ENCODE assay signal across 7 mouse cellular contexts in genomic region chr2:59611216-59611810, GRCm38 (mm10). TPM values are rescaled to one million over a fixed set of nuclear protein-coding genes. Genes with fewer than 3 reads are reported as not detected.
DNase-seq lines count a peak whose midpoint lies in the region; ATAC-seq and TF ChIP-seq lines count a peak whose summit lies in the region.

No protein-coding gene starts in this region.

- peak overlapping the region; percentile 98 for H3K4me3 ChIP-seq in lung, postnatal 0 days (ENCODE audit: low read depth, low read length)
- peak overlapping the region; percentile 85 for H3K4me3 ChIP-seq in embryonic facial prominence, embryonic 14.5 days (ENCODE audit: low read depth, low read length)
- peak overlapping the region; percentile 95 for H3K4me3 ChIP-seq in limb, embryonic 12.5 days (replicated peaks)
- H3K4me3 ChIP-seq in stomach, embryonic 14.5 days (ENCODE audit: low read depth, low read length): peak overlapping the region; percentile 90

- H3K4me2 ChIP-seq in lung, postnatal 0 days (replicated peaks; ENCODE audit: low read depth, low read length): peak overlapping the region; percentile 88
- peak overlapping the region; percentile 90 for H3K4me2 ChIP-seq in embryonic facial prominence, embryonic 14.5 days (ENCODE audit: low read depth, low read length)
- peak overlapping the region; percentile 89 for H3K4me2 ChIP-seq in limb, embryonic 12.5 days
- peak overlapping the region; percentile 74 for H3K4me2 ChIP-seq in stomach, embryonic 14.5 days (replicated peaks; ENCODE audit: low read depth, low read length)

- no peak for TF ChIP-seq CTCF in lung, postnatal 0 days (IDR thresholded peaks at IDR 0.05)

- peak overlapping the region; percentile 96 for H3K27ac ChIP-seq in lung, postnatal 0 days (ENCODE audit: low read length)
- peak overlapping the region; percentile 94 for H3K27ac ChIP-seq in embryonic facial prominence, embryonic 14.5 days (replicated peaks; ENCODE audit: low read depth, low read length)
- H3K27ac ChIP-seq in limb, embryonic 12.5 days: peak overlapping the region; percentile 99
- H3K27ac ChIP-seq in stomach, embryonic 14.5 days (ENCODE audit: low read length): peak overlapping the region; percentile 93

- H3K36me3 ChIP-seq in lung, postnatal 0 days (ENCODE audit: insufficient read depth, low read length): no peaks in the 10 kb centered on the region
- H3K36me3 ChIP-seq in embryonic facial prominence, embryonic 14.5 days (ENCODE audit: control insufficient read depth, insufficient read depth, low read length): no peaks in the 10 kb centered on the region
- no peaks in the 10 kb centered on the region for H3K36me3 ChIP-seq in limb, embryonic 12.5 days
- no peaks in the 10 kb centered on the region for H3K36me3 ChIP-seq in stomach, embryonic 14.5 days (ENCODE audit: control insufficient read depth, insufficient read depth, low read length)

- no peaks in the 10 kb centered on the region for H3K9me3 ChIP-seq in lung, postnatal 0 days (ENCODE audit: low read length)
- no peaks in the 10 kb centered on the region for H3K9me3 ChIP-seq in embryonic facial prominence, embryonic 14.5 days (ENCODE audit: control insufficient read depth, low read length)
- H3K9me3 ChIP-seq in limb, embryonic 12.5 days: no peaks in the 10 kb centered on the region
- H3K9me3 ChIP-seq in stomach, embryonic 14.5 days (ENCODE audit: control insufficient read depth, low read depth, low read length): no peaks in the 10 kb centered on the region

- H3K9ac ChIP-seq in lung, postnatal 0 days (replicated peaks; ENCODE audit: low read depth): peak overlapping the region; percentile 92
- peak overlapping the region; percentile 93 for H3K9ac ChIP-seq in embryonic facial prominence, embryonic 14.5 days (ENCODE audit: low read depth, low read length)
- H3K9ac ChIP-seq in limb, embryonic 12.5 days (replicated peaks): peak overlapping the region; percentile 96
- H3K9ac ChIP-seq in stomach, embryonic 14.5 days (replicated peaks; ENCODE audit: low read depth, low read length): peak overlapping the region; percentile 92

- H3K27me3 ChIP-seq in lung, postnatal 0 days (replicated peaks; ENCODE audit: insufficient read depth, low read length): no peaks in the 10 kb centered on the region
- no peaks in the 10 kb centered on the region for H3K27me3 ChIP-seq in embryonic facial prominence, embryonic 14.5 days (replicated peaks; ENCODE audit: control insufficient read depth, insufficient read depth, low read length)
- H3K27me3 ChIP-seq in limb, embryonic 12.5 days: no peaks in the 10 kb centered on the region
- no peaks in the 10 kb centered on the region for H3K27me3 ChIP-seq in stomach, embryonic 14.5 days (ENCODE audit: control insufficient read depth, insufficient read depth, low read length)

- WGBS in lung, postnatal 0 days: 4% methylated on average over 14 of the region's 14 CpGs
- 4% methylated on average over 14 of the region's 14 CpGs for WGBS in embryonic facial prominence, embryonic 14.5 days
- under 1% methylated on average over 14 of the region's 14 CpGs for WGBS in limb, embryonic 12.5 days
- WGBS in stomach, embryonic 14.5 days: 6% methylated on average over 14 of the region's 14 CpGs

- H3K4me1 ChIP-seq in lung, postnatal 0 days (ENCODE audit: insufficient read depth, low read depth, low read length): peaks cover 4% of the 10 kb centered on the region; the same call in 1 of the 2 replicates
- H3K4me1 ChIP-seq in embryonic facial prominence, embryonic 14.5 days (ENCODE audit: control insufficient read depth, insufficient read depth, low read length): peaks cover 33% of the 10 kb centered on the region
- peaks cover 71% of the 10 kb centered on the region for H3K4me1 ChIP-seq in limb, embryonic 12.5 days (replicated peaks)
- peaks cover 27% of the 10 kb centered on the region; the same call in 1 of the 2 replicates for H3K4me1 ChIP-seq in stomach, embryonic 14.5 days (ENCODE audit: control insufficient read depth, insufficient read depth, low read length)

- ATAC-seq in lung, postnatal 0 days: peak; percentile 29
- ATAC-seq in embryonic facial prominence, embryonic 14.5 days (ENCODE audit: low read depth): peak; percentile 51
- ATAC-seq in limb, embryonic 12.5 days (ENCODE audit: insufficient number of reproducible peaks, insufficient read depth, low FRiP score, low TSS enrichment, low read depth): peak; percentile 28
- no peak for ATAC-seq in stomach, embryonic 14.5 days (ENCODE audit: insufficient number of reproducible peaks, insufficient read depth, low FRiP score, low read depth)

- DNase-seq in lung, postnatal 0 days (ENCODE audit: low spot score): no peak
- no peak for DNase-seq in lung, postnatal 25 days (ENCODE audit: low spot score)
- DNase-seq in embryonic facial prominence, embryonic 14.5 days (ENCODE audit: low spot score): peak; percentile 83
- no peak for DNase-seq in gastrocnemius, adult 18-20 months (ENCODE audit: low spot score)
- DNase-seq in adrenal gland, adult 2 months: no peak

- TF ChIP-seq EP300 in lung, postnatal 0 days (IDR thresholded peaks at IDR 0.05): no peak

RNA-seq across cellular contexts. Expression of gene Tanc1, which starts 0.5 kb away (rescaled TPM):
- polyA plus RNA-seq in lung, postnatal 0 days (2015; fragmentation: Nextera tagmentation; extraction: Ambion mirVana): 20.9 and 24.0 TPM in 2 replicates
- polyA plus RNA-seq in embryonic facial prominence, embryonic 14.5 days (2014; fragmentation: Nextera tagmentation; extraction: Ambion mirVana): 22.7 and 24.8 TPM in 2 replicates
- polyA plus RNA-seq in limb, embryonic 12.5 days (2016; fragmentation: Nextera tagmentation; extraction: Ambion mirVana): 60.7 and 70.6 TPM in 2 replicates
- polyA plus RNA-seq in stomach, embryonic 14.5 days (2014; fragmentation: Nextera tagmentation; extraction: Ambion mirVana): 24.8 and 24.9 TPM in 2 replicates
- 1 to 10 TPM; 4.8 to 6.6 TPM for total RNA-seq in gastrocnemius, adult 18-20 months (2021)
- 10 to 100 TPM; 16.4 to 17.3 TPM for total RNA-seq in adrenal gland, adult 2 months (2021)
- 5.6 and 5.7 TPM in 2 replicates for polyA plus RNA-seq in adrenal gland, adult 2 months (2012; rRNA removed)
